Mouse (Mus musculus): ENCODE measurements at regions not wholly inside any gene's neighbourhood (a gene's known extent, or its start where the extent isn't known, plus 50 kb on each side); places are given as distances from the start of the nearest gene placed in this dataset.
"Not testable (repeated sequence)": the region's sequence is repeated elsewhere in the genome, so short reads cannot be mapped to it uniquely, and the experiment has no call there.

DNA sequence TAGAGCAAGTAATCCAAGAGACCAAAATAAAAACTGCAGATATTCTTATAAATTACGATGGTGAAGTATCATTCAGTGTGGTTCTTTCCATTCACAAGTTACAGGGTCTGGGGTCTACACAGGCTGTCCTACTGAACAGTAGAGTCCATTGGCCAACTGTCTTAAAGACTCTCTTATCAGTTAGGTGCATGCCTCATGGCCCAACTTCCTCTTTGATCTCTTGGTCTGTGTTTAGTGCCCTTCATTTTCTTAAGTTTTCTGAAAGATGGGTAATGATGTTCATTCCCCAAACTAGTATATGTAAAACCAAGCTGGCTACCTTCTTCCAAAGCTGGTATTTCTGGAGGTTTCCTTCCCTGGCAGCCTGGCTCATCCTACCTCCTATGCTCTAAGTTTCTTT, 268.7 kb upstream of the Ift57 start:
- H3K4me3 ChIP-seq: no peak overlapping the region
- WGBS: 89% methylated on average over 1 of the region's 1 CpGs
- no peaks in the 10 kb centered on the region for H3K27me3 ChIP-seq (replicated peaks)
- H3K9me3 ChIP-seq (replicated peaks): no peaks in the 10 kb centered on the region
- H3K4me1 ChIP-seq (replicated peaks): no peaks in the 10 kb centered on the region
- H3K27ac ChIP-seq (ENCODE audit: poor library complexity, severe bottlenecking): no peak overlapping the region
- H3K9ac ChIP-seq: no peak overlapping the region
- H3K36me3 ChIP-seq: no peaks in the 10 kb centered on the region
- H3K4me2 ChIP-seq: no peak overlapping the region
- no peak for ATAC-seq (ENCODE audit: insufficient number of reproducible peaks, low FRiP score)

DNA sequence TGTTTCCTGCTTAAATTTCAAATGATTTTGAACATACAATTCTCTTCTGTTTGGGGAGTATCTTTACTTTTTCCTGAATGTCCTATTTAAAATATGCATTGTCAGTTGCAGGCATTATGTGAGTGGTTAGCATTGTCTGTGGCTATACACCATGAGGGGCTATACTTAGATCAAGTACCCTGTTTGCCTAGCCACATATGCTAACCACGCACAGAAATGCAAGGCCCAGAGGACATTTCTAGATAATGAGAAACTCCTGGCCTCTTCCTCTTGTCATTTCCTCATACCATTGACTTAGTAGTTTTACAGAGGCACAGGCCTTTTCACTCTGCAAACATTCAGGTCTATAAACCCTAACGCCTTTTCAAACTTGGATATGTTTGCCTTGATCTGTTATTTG, 267.1 kb upstream of the Ift57 start:
- H3K9ac ChIP-seq: no peak overlapping the region
- H3K27me3 ChIP-seq (replicated peaks): no peaks in the 10 kb centered on the region
- H3K9me3 ChIP-seq (replicated peaks): no peaks in the 10 kb centered on the region
- H3K36me3 ChIP-seq: no peaks in the 10 kb centered on the region
- no peak overlapping the region for H3K4me3 ChIP-seq
- no peak for ATAC-seq (ENCODE audit: insufficient number of reproducible peaks, low FRiP score)
- H3K4me1 ChIP-seq (replicated peaks): no peaks in the 10 kb centered on the region
- no peak overlapping the region for H3K27ac ChIP-seq (ENCODE audit: poor library complexity, severe bottlenecking)
- H3K4me2 ChIP-seq: no peak overlapping the region
- 54% methylated on average over 2 of the region's 2 CpGs for WGBS

DNA sequence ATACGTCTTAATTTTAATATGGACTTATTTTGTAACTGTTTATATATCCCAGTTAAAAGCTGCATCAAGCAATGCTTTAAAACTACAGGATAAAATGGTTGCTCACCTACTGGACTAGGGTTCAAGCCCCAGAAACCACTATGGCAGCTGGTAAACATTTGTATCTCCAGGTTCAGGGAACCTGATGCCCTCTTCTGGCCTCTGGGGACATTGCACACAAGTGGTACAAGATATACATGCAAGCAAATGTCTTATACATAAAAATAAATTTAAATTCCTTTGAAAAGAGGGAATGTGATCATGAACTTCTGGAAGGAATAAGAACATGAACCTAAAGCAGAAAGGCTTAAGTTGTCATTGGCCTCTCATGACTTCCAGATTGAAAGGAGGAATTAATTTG, 257.8 kb upstream of the Ift57 start:
- H3K4me2 ChIP-seq: no peak overlapping the region
- no peaks in the 10 kb centered on the region for H3K27me3 ChIP-seq (replicated peaks)
- 63% methylated on average over 1 of the region's 1 CpGs for WGBS
- no peaks in the 10 kb centered on the region for H3K36me3 ChIP-seq
- no peaks in the 10 kb centered on the region for H3K9me3 ChIP-seq (replicated peaks)
- H3K4me1 ChIP-seq (replicated peaks): no peaks in the 10 kb centered on the region
- no peak for ATAC-seq (ENCODE audit: insufficient number of reproducible peaks, low FRiP score)
- H3K4me3 ChIP-seq: no peak overlapping the region
- H3K27ac ChIP-seq (ENCODE audit: poor library complexity, severe bottlenecking): no peak overlapping the region
- no peak overlapping the region for H3K9ac ChIP-seq

DNA sequence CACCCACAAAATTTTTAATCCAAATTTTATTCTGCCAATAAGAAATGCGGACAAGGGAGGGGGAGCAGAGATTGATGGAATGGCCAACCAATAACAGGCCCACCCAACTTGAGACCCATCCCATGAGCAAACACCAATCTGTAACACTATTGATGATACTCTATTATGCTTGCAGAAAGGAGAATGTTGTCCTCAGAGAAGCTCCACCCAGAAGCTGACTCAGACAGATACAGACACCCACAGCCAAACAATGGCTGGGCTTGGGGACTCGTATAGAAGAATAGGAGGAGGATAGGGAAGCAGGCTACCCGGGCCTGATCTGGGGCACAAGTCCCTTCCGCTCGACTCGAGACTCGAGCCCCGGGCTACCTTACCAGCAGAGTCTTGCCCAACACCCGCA, 251.7 kb upstream of the Ift57 start:
- 91% methylated on average over 8 of the region's 9 CpGs for WGBS
- H3K4me3 ChIP-seq; H3K4me2 ChIP-seq; H3K4me1 ChIP-seq (replicated peaks); H3K27ac ChIP-seq (ENCODE audit: poor library complexity, severe bottlenecking); H3K27me3 ChIP-seq (replicated peaks); H3K36me3 ChIP-seq; H3K9ac ChIP-seq; ATAC-seq (ENCODE audit: insufficient number of reproducible peaks, low FRiP score); H3K9me3 ChIP-seq (replicated peaks): not testable (repeated sequence)

DNA sequence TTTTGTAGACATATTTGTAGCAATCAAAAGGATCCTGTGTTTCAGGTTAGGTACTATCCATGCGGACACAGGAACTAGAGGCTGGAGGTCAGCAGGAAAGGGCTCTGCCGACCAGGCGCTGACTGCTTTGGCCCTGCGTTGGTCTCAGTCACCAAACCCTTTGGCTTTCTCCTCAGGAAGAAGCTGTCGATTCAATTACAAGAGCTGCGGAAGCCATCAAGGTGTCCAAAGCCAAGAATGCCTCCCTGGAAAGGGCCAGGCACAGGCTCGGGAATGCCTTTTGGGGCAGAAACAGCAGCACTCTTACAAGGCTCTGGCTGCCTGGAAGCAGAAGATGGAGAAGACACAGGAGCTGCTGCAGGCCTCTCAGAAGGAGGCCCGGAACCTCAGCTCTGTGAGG, 205.2 kb upstream of the Ift57 start:
- Histone ChIP-seq H3K9ac (no peak overlapping the region), H3K36me3 (no peaks in the 10 kb centered on the region), H3K27me3 (replicated peaks) (no peaks in the 10 kb centered on the region), H3K9me3 (replicated peaks) (no peaks in the 10 kb centered on the region; the same call in 1 of the 2 replicates), H3K4me3 (no peak overlapping the region), H3K4me2 (no peak overlapping the region), H3K4me1 (replicated peaks) (no peaks in the 10 kb centered on the region), H3K27ac (ENCODE audit: poor library complexity, severe bottlenecking) (no peak overlapping the region)
- ATAC-seq (ENCODE audit: insufficient number of reproducible peaks, low FRiP score): no peak
- WGBS: 75% methylated on average over 8 of the region's 8 CpGs

DNA sequence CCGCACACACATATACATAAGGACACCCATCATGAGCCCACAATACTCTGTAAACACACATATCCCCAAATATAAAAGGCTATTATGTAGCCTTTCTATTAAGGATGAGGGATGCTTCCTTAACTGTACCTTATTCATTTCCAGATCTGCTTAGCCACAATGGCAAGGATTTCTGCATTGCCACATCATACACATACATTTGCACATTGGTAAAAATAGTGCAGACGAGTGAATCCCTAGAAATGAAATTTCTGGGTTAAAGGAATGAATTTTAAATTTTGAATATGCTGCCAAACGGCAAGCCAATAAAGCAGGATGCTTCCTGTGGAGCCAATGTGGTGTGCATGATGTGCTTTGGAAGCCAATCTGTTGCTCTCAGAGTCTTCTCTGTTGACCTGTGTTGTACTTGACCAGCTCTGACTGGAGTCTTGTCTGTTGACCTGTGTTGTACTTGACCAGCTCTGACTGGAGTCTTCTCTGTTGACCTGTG, 201.5 kb upstream of the Ift57 start:
- WGBS: 74% methylated on average over 3 of the region's 3 CpGs
- ATAC-seq (ENCODE audit: insufficient number of reproducible peaks, low FRiP score): no peak
- no peaks in the 10 kb centered on the region for H3K27me3 ChIP-seq (replicated peaks)

DNA sequence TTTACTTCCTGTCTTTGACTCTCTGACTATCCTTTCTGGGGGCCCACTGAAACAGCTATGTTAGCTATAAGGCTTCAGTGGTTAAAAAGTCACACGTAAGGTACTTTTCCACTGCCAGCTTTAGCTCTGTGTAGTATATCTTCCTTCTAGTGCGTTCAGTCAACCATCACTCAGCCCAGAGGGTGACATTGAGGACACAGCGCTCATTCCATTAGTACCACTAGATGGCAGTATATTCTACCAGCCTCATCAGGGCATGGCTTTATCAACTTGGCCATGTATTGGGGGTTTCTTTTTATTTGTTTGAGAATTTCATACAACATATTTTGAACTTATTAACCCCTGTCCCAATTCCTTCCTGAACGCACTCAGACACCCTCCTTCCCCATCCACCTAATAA, 198.2 kb upstream of the Ift57 start:
- Histone ChIP-seq H3K9ac (no peak overlapping the region), H3K9me3 (replicated peaks) (no peaks in the 10 kb centered on the region), H3K4me3 (no peak overlapping the region), H3K4me1 (replicated peaks) (no peaks in the 10 kb centered on the region; the same call in 1 of the 2 replicates), H3K27ac (ENCODE audit: poor library complexity, severe bottlenecking) (no peak overlapping the region), H3K4me2 (no peak overlapping the region), H3K36me3 (no peaks in the 10 kb centered on the region), H3K27me3 (replicated peaks) (no peaks in the 10 kb centered on the region)
- no peak for ATAC-seq (ENCODE audit: insufficient number of reproducible peaks, low FRiP score)
- 23% methylated on average over 4 of the region's 4 CpGs for WGBS

More for the DNA sequence above, 201.5 kb upstream of the Ift57 start:
- Histone ChIP-seq H3K27ac (ENCODE audit: poor library complexity, severe bottlenecking) (no peak overlapping the region), H3K4me1 (replicated peaks) (no peaks in the 10 kb centered on the region), H3K4me3 (no peak overlapping the region), H3K4me2 (no peak overlapping the region), H3K9ac (no peak overlapping the region), H3K9me3 (replicated peaks) (no peaks in the 10 kb centered on the region), H3K36me3 (no peaks in the 10 kb centered on the region)

DNA sequence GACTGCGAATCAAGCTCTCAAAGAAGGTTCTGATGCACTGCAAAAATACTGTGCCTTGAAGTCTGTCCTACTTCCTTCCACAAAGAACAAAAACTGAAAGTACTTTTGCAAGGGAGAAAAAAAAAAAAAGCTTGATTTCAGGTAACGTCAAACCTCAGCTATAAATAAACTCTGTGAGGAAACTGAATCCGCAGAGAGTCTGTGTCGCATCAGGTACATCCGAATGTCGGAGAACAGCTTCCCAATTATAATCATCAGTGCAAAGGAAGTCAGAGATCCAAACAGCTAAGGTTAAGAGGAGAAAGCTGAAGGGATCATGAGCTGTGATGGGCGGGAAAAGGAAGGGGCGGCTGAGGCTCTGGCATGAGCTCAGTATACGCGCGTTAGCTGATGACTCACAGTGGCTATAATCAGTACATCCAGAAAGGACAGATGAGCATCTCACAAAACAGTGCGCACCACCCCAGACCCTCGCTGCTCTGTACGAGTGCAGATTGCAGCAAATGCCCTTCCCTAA, 195.1 kb upstream of the Ift57 start:
- WGBS: 59% methylated on average over 14 of the region's 14 CpGs
- Histone ChIP-seq H3K27me3 (replicated peaks) (no peaks in the 10 kb centered on the region), H3K36me3 (no peaks in the 10 kb centered on the region), H3K9me3 (replicated peaks) (no peaks in the 10 kb centered on the region), H3K9ac (no peak overlapping the region), H3K4me1 (replicated peaks) (no peaks in the 10 kb centered on the region; the same call in 1 of the 2 replicates), H3K4me2 (peak overlapping the region; percentile 31; the same call in 1 of the 2 replicates), H3K27ac (ENCODE audit: poor library complexity, severe bottlenecking) (no peak overlapping the region), H3K4me3 (no peak overlapping the region)
- ATAC-seq (ENCODE audit: insufficient number of reproducible peaks, low FRiP score): no peak

DNA sequence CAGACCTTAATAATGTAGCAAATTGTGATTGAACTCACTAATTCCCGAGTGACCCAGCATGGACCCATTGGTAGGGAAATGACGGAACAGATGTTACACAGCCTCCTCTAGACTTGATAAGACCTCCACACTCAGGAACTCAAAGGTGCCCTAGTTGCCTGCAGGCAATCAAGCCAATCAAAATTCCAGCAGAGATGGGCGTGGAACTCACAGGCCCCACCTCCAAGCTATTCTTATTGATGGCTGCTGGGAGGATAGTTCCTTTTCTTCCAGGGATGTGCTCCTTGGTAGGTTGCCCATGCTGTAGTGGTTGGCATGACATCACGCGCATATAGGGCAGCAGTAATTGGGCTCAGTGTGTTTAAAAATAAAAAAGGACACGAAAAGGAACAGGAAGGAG, 194.4 kb upstream of the Ift57 start:
- no peak for ATAC-seq (ENCODE audit: insufficient number of reproducible peaks, low FRiP score)
- 77% methylated on average over 6 of the region's 6 CpGs for WGBS

DNA sequence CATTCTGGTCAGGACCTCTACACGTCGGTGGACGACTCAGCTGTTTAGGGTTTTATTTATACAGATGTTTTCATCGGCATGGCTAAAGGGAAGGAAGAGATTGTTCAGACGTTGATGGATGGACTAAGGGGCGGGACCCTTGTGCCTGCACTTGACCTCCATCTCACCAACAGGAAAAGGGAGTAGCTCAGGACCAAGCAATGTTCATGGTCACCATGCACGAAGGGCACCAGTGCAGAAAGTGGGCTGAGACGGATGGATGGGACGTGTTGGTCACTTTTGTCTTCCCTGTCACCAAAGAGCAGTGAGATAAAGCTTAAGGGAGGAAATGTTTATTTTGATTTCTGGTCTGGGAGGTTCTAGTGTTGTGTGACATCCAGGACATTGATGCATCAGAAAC, 193.8 kb upstream of the Ift57 start:
- H3K9me3 ChIP-seq (replicated peaks): no peaks in the 10 kb centered on the region
- no peaks in the 10 kb centered on the region; the same call in 1 of the 2 replicates for H3K4me1 ChIP-seq (replicated peaks)
- H3K27ac ChIP-seq (ENCODE audit: poor library complexity, severe bottlenecking): no peak overlapping the region
- no peak overlapping the region for H3K4me3 ChIP-seq
- H3K36me3 ChIP-seq: no peaks in the 10 kb centered on the region
- no peak overlapping the region for H3K9ac ChIP-seq
- ATAC-seq (ENCODE audit: insufficient number of reproducible peaks, low FRiP score): no peak
- 61% methylated on average over 9 of the region's 9 CpGs for WGBS
- H3K4me2 ChIP-seq: no peak overlapping the region
- no peaks in the 10 kb centered on the region for H3K27me3 ChIP-seq (replicated peaks)

More for the DNA sequence above, 194.4 kb upstream of the Ift57 start:
- H3K9ac ChIP-seq: no peak overlapping the region
- H3K4me2 ChIP-seq: no peak overlapping the region
- no peaks in the 10 kb centered on the region for H3K27me3 ChIP-seq (replicated peaks)
- H3K4me1 ChIP-seq (replicated peaks): no peaks in the 10 kb centered on the region; the same call in 1 of the 2 replicates
- H3K4me3 ChIP-seq: no peak overlapping the region
- no peaks in the 10 kb centered on the region for H3K9me3 ChIP-seq (replicated peaks)
- no peaks in the 10 kb centered on the region for H3K36me3 ChIP-seq
- no peak overlapping the region for H3K27ac ChIP-seq (ENCODE audit: poor library complexity, severe bottlenecking)

DNA sequence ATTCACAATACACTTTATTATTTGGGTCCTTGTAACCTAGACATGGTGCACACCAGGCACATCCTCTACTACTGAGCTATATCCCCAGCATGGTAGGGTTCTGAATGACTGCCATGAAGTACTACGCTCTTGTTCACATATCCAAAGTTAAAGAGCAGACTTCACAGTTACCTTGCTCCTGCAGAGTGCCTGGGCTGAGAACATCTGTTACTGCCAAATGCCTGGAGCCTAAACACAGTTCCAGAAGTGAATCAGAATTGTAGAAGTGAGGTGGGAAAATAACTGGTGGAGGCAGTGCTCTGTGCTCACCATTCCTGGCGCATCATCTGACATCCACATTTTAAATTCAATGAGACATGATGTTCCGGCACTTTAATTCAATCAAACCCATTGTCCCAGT, 180.2 kb upstream of the Ift57 start:
- H3K9me3 ChIP-seq (replicated peaks): no peaks in the 10 kb centered on the region
- H3K27me3 ChIP-seq (replicated peaks): no peaks in the 10 kb centered on the region; the same call in 1 of the 2 replicates
- H3K4me1 ChIP-seq (replicated peaks): peaks cover 17% of the 10 kb centered on the region
- 81% methylated on average over 3 of the region's 3 CpGs for WGBS
- H3K9ac ChIP-seq: no peak overlapping the region
- H3K4me2 ChIP-seq: no peak overlapping the region
- no peak overlapping the region for H3K27ac ChIP-seq (ENCODE audit: poor library complexity, severe bottlenecking)
- no peak overlapping the region for H3K4me3 ChIP-seq
- no peaks in the 10 kb centered on the region for H3K36me3 ChIP-seq
- ATAC-seq (ENCODE audit: insufficient number of reproducible peaks, low FRiP score): no peak

DNA sequence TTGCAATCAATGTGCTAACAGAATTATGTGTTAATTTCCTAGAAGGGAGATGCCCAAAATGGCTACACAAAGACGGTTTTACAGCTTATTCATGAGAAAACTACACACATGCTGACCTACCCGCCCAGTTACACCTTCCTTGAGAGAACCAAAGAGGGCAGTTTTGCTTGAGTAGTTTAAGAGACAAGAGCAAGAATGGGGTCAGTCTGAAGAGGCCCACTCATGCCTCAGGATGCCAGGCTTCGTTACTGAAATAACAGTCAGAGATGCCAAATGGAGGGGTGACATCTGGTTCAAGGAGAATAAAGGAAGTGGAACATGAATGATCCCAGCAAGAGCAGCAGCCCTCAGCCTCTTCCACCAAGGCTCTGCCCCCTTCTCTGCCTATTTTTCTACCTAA, 178.6 kb upstream of the Ift57 start:
- WGBS: 71% methylated on average over 3 of the region's 3 CpGs

More for the DNA sequence above, 178.6 kb upstream of the Ift57 start:
- H3K9me3 ChIP-seq (replicated peaks): no peaks in the 10 kb centered on the region
- no peak overlapping the region for H3K27ac ChIP-seq (ENCODE audit: poor library complexity, severe bottlenecking)
- no peak overlapping the region for H3K9ac ChIP-seq
- no peak overlapping the region for H3K4me2 ChIP-seq
- ATAC-seq (ENCODE audit: insufficient number of reproducible peaks, low FRiP score): no peak
- peaks cover 17% of the 10 kb centered on the region for H3K4me1 ChIP-seq (replicated peaks)
- no peaks in the 10 kb centered on the region; the same call in 1 of the 2 replicates for H3K27me3 ChIP-seq (replicated peaks)
- no peak overlapping the region for H3K4me3 ChIP-seq
- no peaks in the 10 kb centered on the region for H3K36me3 ChIP-seq

Data from heart, embryonic 12.5 days (tissue).